Mouse (Mus musculus): ENCODE results near the gene Ireb2. TPM values are rescaled to one million over a fixed set of nuclear protein-coding genes. Genes with fewer than 3 reads are reported as not detected.
"Not testable (repeated sequence)": the region's sequence is repeated elsewhere in the genome, so short reads cannot be mapped to it uniquely, and the experiment has no call there.

Ireb2 gene
- total RNA-seq (2021), result 10 to 100 TPM; 47.3 to 48.2 TPM

- peak; percentile 100 for DNase-seq
Observed at GRCm38 (mm10) chr9:54863363-54864281, at the start of gene Ireb2. Gene Ireb2, plus strand, starts transcription at chr9:54863789.

- DNase-seq, result no peak
Observed at GRCm38 (mm10) chr9:54816508-54817201, 46.9 kb upstream of the Ireb2 start.

- peak; percentile 40 for DNase-seq
Observed at GRCm38 (mm10) chr9:54821442-54822100, 42.0 kb upstream of the Ireb2 start.

- no peak for DNase-seq
Observed at GRCm38 (mm10) chr9:54829760-54830159, 33.8 kb upstream of the Ireb2 start.

- peak; percentile 43 for DNase-seq
Observed at GRCm38 (mm10) chr9:54830624-54831023, 33.0 kb upstream of the Ireb2 start.

GRCm38 (mm10) chr9:54833831-54834230 lies 29.8 kb upstream of the Ireb2 start:
- no peak for DNase-seq

- DNase-seq, result not testable (repeated sequence)
Observed at GRCm38 (mm10) chr9:54835951-54836717, 27.5 kb upstream of the Ireb2 start.

GRCm38 (mm10) chr9:54837835-54838234 lies 25.8 kb upstream of the Ireb2 start:
- DNase-seq, result no peak

- no peak for DNase-seq
Observed at GRCm38 (mm10) chr9:54840145-54840544, 23.4 kb upstream of the Ireb2 start.

- no peak for DNase-seq
Observed at GRCm38 (mm10) chr9:54842311-54842710, 21.3 kb upstream of the Ireb2 start.

GRCm38 (mm10) chr9:54843887-54844286 lies 19.7 kb upstream of the Ireb2 start:
- no peak for DNase-seq

GRCm38 (mm10) chr9:54844556-54845176 lies 18.9 kb upstream of the Ireb2 start:
- DNase-seq, result no peak

- no peak for DNase-seq
Observed at GRCm38 (mm10) chr9:54848203-54848602, 15.4 kb upstream of the Ireb2 start.

GRCm38 (mm10) chr9:54853036-54853435 lies 10.6 kb upstream of the Ireb2 start:
- DNase-seq, result not testable (repeated sequence)

GRCm38 (mm10) chr9:54853619-54854018 lies 10.0 kb upstream of the Ireb2 start:
- no peak for DNase-seq

GRCm38 (mm10) chr9:54855638-54856037 lies 8.0 kb upstream of the Ireb2 start:
- no peak for DNase-seq

GRCm38 (mm10) chr9:54856121-54856520 lies 7.5 kb upstream of the Ireb2 start:
- DNase-seq, result no peak

- DNase-seq, result no peak
Observed at GRCm38 (mm10) chr9:54857474-54857873, 6.1 kb upstream of the Ireb2 start.

- no peak for DNase-seq
Observed at GRCm38 (mm10) chr9:54860526-54860925, 3.1 kb upstream of the Ireb2 start.

- no peak for DNase-seq
Observed at GRCm38 (mm10) chr9:54878759-54879158, 15.2 kb downstream of the Ireb2 start.

GRCm38 (mm10) chr9:54892111-54892510 lies 28.5 kb downstream of the Ireb2 start:
- DNase-seq, result no peak

- no peak for DNase-seq
Observed at GRCm38 (mm10) chr9:54897097-54897496, 33.5 kb downstream of the Ireb2 start.

All from heart, postnatal 4 days (tissue).